Mouse (Mus musculus) regulatory T cell (primary cell): ENCODE results near the gene Ift122.

Experiments
- in situ Hi-C: fragments of 300-600 bp; cut with MboI, MseI; formaldehyde crosslinking; loops from one replicate; pipeline ENCODE4 v1.15.1; 2025; ENCODE audit warnings: high pct_unique_total_duplicates

Gene Ift122

DNA sequence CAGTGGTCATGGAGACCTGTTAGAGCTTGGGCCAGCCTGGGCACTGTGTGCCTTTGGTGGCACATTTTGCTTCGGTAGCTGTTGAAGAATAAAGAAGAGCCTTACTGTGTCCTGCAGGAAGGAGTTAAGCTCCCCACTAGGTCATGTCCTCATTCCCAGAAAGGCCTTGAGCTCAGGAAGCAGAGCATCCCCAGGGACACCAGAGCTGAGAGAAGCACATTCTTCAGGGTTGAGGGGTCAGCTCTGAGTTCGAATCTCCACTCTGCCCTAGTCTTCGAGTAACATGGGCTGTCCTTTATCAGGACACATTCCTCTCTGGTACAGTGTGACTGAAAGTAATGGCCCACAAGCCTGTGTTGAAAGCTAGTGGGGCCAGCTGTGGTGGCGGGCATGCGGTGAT, 66.6 kb downstream of the Ift122 start:
- in situ Hi-C loops: no loop called here

DNA sequence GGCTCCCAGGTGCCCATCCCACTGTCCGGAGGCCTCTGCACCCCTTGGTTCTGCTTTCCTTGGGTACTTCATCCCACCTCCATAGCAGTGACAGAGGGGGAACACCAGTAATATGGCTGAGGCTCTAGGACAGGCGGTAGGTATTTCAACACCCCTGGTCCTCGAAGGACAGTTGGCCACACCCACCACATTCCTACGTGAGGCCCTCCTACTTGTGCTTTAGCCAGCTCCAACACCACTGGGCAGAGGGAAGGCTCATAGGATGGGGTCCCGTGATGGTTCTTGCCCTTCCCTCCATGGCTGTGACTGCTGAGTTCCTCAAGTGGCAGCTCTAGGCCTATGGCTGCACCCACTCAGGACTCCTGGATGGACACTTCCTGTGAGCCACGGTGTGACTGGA, 71.6 kb downstream of the Ift122 start:
- in situ Hi-C loops: no loop called here

DNA sequence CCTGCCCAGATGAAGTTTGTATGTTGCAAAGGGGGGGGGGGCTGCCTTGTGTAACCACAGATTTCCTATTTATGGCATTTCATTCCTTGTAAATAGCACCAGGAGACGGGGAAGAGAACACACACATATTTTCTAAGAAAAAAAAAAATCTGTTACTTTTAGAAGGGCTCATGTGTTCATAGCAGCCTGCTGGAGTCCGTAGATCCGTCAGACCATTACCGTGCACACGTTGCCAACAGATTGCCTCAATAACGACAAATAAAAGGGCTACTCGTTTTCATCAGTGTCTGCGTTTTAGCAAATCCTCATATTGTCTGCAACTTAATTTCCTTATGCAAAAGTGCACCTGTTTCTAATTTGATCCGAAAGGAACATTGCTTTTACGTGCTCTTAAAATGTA, 73.1 kb downstream of the Ift122 start:
- in situ Hi-C loops: no loop called here

DNA sequence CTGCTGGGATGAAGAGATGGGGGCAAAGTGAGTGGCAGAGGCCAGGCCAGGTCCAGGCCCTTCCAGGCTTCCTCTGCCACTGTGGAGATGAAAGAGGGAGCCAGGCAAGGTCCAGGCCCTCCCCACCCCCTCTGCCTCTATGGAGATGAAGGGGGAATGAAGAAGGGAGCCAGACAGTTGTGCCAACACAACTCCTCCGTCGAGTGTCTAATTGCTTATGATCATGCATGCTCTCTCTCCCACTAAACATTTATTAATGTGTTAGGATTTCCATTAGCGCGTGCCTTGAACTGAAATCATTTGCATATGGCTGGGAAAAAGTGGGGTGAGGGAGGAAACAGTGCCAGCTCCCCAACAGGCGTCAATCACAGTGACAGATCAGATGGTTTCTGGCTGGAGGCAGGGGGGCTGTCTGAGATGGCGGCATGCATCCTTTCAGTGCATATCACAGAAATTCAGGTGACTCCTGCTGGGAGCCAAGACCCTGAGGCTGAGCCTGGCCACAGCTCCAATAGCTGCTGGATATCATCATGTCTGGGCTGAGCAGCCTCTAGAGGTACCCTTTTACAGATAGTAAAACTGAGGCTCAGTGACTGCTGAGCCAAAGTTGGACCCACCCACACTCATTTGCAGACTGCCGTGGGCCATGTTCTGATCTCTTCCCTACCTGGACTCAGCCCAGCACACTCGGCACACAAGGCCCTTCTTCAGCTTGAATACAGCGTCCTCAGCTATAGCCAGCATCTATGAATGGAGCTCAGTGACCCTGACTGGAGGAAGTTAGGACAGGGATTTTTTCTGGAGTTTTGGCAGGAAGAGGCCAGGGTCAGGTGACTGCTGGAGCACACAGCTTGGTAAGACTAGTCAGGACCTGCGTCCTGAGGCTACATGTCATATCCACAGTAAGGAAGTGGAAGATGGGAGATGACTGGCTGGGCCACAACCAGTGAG, 74.3 kb downstream of the Ift122 start:
- in situ Hi-C loops: no loop called here

- in situ Hi-C loops: no loop called here
These were observed 76.7 kb downstream of the Ift122 start for GRCm38 (mm10) chr6:115930018-115930417.

DNA sequence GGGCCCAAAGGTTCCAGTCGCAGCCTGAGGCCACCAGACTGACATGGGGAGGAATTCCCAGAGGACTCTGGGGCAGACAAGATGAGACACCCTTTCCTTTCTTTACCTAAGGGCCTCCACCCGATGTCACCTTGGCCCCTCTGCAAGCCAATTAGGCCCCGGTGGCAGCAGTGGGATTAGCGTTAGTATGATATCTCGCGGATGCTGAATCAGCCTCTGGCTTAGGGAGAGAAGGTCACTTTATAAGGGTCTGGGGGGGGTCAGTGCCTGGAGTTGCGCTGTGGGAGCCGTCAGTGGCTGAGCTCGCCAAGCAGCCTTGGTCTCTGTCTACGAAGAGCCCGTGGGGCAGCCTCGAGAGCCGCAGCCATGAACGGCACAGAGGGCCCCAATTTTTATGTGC, 78.4 kb downstream of the Ift122 start, which contains the start of gene Rho:
Gene Rho (plus strand): TSS at position 110 of the 400 bp plus-strand sequence.
- in situ Hi-C loops: no loop called here

DNA sequence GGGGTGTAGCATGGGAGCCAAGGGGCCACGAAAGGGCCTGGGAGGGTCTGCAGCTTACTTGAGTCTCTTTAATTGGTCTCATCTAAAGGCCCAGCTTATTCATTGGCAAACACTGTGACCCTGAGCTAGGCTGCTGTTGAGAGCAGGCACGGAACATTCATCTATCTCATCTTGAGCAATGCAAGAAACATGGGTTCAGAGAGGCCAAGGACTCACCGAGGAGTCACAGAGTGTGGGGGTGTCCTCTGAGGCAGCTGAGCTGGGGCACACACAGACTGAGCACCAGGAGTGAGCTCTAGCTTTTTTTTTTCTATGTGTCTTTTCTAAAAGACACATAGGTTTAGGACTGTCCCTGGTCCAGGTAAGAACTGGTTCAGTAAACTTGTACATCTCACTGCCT, 79.1 kb downstream of the Ift122 start:
- in situ Hi-C loops: no loop called here

GRCm38 (mm10) chr6:115935544-115935943, 82.3 kb downstream of the Ift122 start:
- in situ Hi-C loops: no loop called here

DNA sequence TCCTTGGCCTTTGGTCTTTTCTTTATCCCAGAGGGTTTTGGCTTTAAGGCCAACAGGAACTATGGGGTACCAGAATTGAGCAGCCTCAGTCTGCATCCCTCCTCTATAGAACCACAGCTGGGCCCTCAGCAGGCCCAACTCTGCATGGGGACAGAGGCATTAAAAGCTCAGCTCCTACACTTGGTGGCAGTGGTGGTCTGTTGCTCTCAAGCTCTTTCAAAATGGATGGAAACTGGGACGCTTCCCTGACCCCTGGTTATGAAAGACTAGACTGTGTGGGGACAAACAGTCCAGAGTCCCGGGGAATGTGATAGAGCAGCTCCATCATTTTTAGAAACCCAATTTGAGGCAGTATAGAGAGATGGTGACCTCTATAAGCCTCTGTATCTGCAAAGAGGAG, 84.7 kb downstream of the Ift122 start:
- in situ Hi-C loops: no loop called here

GRCm38 (mm10) chr6:115938798-115939197, 85.5 kb downstream of the Ift122 start:
- in situ Hi-C loops: no loop called here

DNA sequence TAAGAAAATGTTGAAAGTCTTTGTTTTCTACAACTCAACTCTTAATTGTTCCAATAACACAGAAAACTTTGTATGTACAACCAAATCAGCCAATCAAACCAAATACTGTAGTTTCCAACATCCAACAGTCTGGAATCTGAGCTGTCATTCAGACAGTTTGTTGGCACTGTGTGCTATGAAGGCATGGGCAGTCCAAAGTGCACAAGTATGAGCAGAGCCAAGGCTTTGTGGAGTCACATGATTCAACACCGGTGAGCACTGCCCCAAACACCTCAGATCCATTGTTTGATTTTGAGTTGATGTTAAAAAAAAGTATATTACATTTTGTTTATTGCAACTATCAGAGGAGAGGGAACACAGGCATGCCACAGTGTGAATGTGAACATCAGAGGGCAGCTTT, 87.3 kb downstream of the Ift122 start:
- in situ Hi-C loops: no loop called here

DNA sequence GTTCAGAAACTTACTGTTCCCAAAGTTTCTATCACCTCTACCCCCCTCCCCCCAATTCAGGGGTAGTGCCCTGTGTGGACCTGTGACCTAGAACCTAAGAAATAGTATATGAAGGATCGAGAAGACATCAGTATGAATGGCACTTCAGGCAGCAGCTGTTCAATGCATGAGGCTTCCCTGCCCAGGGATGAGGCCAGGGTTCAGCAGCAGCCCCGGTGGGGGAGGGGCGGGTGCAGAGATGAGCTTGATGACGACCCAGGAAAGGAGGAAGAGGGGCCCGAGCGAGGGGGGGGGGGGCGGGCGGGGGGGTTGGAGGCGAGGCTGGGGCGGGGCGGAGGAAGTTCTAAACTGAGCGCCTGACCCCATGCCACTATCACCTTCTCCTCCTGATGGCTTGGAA, 87.9 kb downstream of the Ift122 start:
- in situ Hi-C loops: no loop called here

GRCm38 (mm10) chr6:115943498-115944427, 90.5 kb downstream of the Ift122 start:
- in situ Hi-C loops: no loop called here

DNA sequence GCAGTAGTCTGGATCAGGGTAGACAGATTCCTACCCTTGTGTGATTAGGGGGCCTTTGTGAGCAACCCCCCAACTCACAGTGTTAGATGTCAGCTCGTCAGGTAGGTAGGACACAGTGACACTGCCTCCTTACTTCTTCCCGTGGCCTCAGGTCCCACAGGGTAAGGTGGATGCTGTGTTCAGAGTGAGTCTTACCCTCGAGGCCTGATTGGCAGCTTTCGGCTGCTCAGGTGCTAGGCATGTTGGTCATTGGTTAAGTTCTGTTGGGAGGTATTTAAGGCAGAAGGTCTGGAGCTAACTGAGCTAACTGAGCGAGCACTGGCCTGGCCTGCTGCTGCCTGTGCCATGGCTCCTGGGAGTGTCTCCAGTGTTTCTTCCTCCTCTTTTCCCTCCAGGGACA, 91.4 kb downstream of the Ift122 start, which contains the start of gene H1foo:
Gene H1foo (plus strand): TSS at position 301 of the 400 bp plus-strand sequence.
- in situ Hi-C loops: no loop called here

DNA sequence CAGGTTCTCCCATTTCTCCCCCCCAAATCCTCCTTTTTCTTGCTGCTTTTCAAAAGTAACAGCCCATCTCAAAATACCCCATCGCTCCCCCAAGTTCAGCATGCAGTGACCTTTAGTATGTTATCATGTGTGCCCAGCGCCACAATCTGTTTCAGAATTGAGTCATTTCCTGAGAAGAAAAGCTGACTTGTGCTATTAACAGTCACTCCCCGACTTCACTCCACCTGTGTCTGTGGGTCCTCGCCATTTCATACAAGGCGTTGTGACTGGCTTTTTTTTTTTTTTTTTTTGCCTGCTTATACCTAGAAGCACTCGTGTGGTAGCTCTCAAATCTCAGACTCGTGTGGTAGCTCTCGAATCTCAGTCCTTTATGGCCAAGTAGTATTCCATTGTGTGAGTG, 92.4 kb downstream of the Ift122 start:
- in situ Hi-C loops: no loop called here

DNA sequence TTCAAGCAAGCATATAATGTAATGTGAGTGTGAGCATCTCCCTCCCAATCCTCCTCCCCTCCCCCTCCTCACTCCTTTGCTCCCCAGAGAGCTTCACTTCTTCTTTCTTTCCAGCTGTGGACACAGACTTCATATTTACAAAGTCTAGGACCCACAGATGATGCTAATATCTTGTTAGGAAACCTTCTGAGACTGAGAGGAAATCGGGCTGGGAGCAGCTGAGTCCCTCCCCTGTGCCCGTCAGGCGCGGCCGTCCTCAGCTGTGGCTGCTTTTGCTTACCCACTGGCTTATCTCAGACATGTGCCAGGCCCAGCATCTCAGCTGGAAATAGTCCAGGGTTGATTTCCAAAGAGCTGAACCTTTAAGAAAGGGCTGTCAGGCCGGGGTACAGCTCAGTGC, 93.1 kb downstream of the Ift122 start:
- in situ Hi-C loops: no loop called here

DNA sequence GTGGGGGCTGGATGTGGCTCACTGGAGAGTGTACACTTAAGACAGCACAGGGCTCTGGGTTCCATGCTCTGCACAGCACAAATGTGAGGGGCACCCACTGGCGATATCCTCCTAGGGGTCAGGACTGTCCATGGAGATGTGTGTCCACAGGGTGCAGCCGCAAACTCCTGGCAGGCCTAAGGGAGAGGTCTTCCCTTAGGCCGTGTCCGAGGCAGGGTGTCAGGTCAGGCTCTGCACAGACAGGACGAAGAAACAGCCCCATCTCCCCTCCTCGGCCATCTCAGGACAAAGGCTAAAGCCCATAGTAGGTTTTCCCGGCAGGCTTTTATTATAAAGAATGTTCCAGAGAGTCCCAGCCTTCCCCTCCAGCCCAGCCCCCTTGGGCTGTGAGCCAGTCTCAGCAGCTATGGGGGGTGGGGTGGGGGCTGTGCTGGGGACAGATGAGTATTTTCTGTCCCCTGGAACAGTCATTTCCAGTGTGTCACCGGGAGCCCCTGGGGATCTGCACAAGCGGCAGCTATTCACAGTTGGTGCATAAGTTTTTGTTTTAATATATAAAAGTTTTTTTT, 101.3 kb downstream of the Ift122 start:
- in situ Hi-C loops: loop anchor here (10.0 kb wide), 1 partner anchor 1910 kb away; the partner anchor contains the start of gene Zfp239

DNA sequence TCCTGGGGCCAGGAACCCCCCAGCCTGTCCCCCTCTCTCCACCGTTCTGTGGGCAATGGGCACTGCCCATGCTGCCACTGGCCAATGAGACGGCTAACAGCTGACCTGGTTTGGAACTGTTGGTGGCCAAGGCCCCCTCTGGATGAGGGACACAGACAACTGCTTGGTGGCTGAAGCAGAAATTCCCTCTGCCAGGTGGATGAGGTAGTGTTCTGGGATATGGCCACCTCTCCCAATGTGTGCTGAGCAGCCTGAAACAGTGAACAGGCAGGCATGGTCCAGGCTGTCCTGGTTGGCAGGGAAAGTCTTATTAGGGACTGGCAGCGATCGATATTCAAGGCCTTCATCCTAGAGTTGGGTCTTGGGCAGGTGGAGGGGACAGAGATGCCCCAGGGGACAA, 101.9 kb downstream of the Ift122 start:
- in situ Hi-C loops: loop anchor here (10.0 kb wide), 1 partner anchor 1910 kb away; the partner anchor contains the start of gene Zfp239

DNA sequence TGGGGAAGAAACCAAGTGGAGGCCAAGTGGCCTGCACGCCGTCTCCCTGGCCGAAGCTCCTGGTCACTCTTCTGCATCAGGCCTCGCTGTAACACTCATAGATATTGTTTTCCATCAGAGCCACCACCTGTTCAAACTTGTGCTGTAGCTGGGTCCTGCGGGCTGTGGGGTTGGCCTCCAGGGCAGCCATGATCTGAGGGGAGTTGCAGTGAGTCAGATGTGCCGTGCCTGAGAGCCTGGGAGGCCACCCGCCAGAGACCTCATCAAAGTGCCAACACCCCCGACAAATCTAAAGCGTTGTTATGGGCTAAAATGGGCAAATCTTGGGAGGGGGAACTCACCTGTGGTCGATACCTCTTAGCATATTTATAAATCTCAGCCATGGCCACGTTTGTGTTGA, 102.4 kb downstream of the Ift122 start:
- in situ Hi-C loops: loop anchor here (10.0 kb wide), 1 partner anchor 1909 kb away; the partner anchor contains the start of gene Zfp239

- in situ Hi-C loops: loop anchor here (10.0 kb wide), 1 partner anchor 1908 kb away; the partner anchor contains the start of gene Zfp239
These were observed 103.2 kb downstream of the Ift122 start for GRCm38 (mm10) chr6:115956418-115956921.

DNA sequence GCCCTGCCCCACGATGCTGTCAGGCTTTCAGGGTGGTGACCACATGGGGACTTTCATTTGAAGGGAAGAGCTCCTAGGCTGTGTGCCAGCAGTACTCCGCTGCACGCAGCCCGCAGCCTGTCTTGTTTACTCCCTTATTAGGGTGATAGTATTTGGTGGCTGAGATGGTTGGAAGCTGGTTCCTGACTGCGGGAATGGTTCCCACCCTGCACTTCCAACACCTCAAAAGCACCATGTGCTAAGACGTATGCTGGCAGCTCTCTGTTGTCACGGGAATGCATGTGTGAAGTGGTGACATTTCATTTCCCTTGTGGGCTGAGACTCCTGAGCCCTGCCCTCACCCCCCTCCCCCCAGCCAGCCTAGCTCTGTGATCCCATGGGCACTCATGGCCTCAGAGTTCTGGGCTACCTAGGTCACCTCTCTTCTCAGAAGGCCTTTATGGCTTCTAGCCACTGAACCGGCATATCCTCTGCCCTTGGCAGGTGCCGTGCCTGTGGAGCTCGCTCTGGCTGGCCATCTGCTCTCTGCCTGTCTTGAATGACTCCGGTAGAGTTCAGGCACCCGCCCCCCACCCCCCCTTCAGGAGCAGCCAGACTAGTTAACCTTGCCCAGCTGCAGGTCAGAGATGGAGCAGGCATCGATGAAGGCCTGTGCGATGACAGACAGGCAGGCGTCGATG, 103.8 kb downstream of the Ift122 start:
- in situ Hi-C loops: loop anchor here (10.0 kb wide), 1 partner anchor 1908 kb away; the partner anchor contains the start of gene Zfp239
